Mouse (Mus musculus) limb, embryonic 14.5 days (tissue): ENCODE measurements around the gene Gm21060. TPM values are rescaled to one million over a fixed set of nuclear protein-coding genes. Genes with fewer than 3 reads are reported as not detected.
"Not testable (repeated sequence)": the region's sequence is repeated elsewhere in the genome, so short reads cannot be mapped to it uniquely, and the experiment has no call there.

Experiments
- ATAC-seq: fragments of 200-750 bp; cut with Nextera tagmentation; 2 replicates; pipeline ENCODE4 v1.8.0; 2017; ENCODE audit warnings: low read depth, moderate number of reproducible peaks, moderate TSS enrichment; ENCODE audit not compliant: low FRiP score
- DNase-seq: peaks from one replicate; pipeline ENCODE4 v3.0.0-alpha.2; 2015; ENCODE audit warnings: low spot score
- H3K27ac ChIP-seq: fragments of 300-500 bp; sonication (generic); replicated peaks from 2 replicates; pipeline ENCODE4 v1.5.1; 2014; ENCODE audit warnings: low read depth, mild to moderate bottlenecking, low read length, moderate library complexity, mixed read lengths
- H3K27me3 ChIP-seq: fragments of 300-500 bp; sonication (generic); 2 replicates; pipeline ENCODE4 v1.6.1; 2014; ENCODE audit warnings: low read length, mixed read lengths; ENCODE audit not compliant: control insufficient read depth, insufficient read depth
- H3K36me3 ChIP-seq: fragments of 300-500 bp; sonication (generic); 2 replicates; pipeline ENCODE4 v1.6.1; 2014; ENCODE audit warnings: mild to moderate bottlenecking, low read length, moderate library complexity, mixed read lengths; ENCODE audit not compliant: control insufficient read depth, insufficient read depth
- H3K4me1 ChIP-seq: fragments of 300-500 bp; sonication (generic); 2 replicates; pipeline ENCODE4 v1.6.1; 2014; ENCODE audit warnings: antibody characterized with exemption, low read length, mixed read lengths; ENCODE audit not compliant: control insufficient read depth, insufficient read depth
- H3K4me2 ChIP-seq: fragments of 300-500 bp; sonication (generic); replicated peaks from 2 replicates; pipeline ENCODE4 v1.6.1; 2014; ENCODE audit warnings: low read depth, mild to moderate bottlenecking, low read length, moderate library complexity; ENCODE audit not compliant: severe bottlenecking
- H3K4me3 ChIP-seq: fragments of 300-500 bp; sonication (generic); replicated peaks from 2 replicates; pipeline ENCODE4 v1.5.1; 2014; ENCODE audit warnings: low read length
- H3K9ac ChIP-seq: fragments of 300-500 bp; sonication (generic); 2 replicates; pipeline ENCODE4 v1.6.1; 2014; ENCODE audit warnings: mild to moderate bottlenecking, low read depth, low read length, moderate library complexity; ENCODE audit not compliant: severe bottlenecking
- H3K9me3 ChIP-seq: fragments of 300-500 bp; sonication (generic); 2 replicates; pipeline ENCODE4 v1.6.1; 2016; ENCODE audit warnings: low read length; ENCODE audit not compliant: control insufficient read depth
- POLR2A ChIP-seq: fragments of 200-500 bp; IDR thresholded peaks from 2 replicates; pipeline ENCODE4 v1.8.0; 2012; ENCODE audit warnings: inconsistent platforms, mild to moderate bottlenecking, moderate library complexity, borderline replicate concordance; ENCODE audit not compliant: insufficient read depth, insufficient read length; ENCODE audit errors: extremely low read depth
- WGBS: fragments of 180-500 bp; shearing (Covaris S2); extraction: QIAGEN DNeasy Blood & Tissue Kit; methylation state at CpG from one replicate; pipeline ENCODE4 v1.1.7; 2014; 5-methylcytosine and 5-hydroxymethylcytosine counted together
- polyA plus RNA-seq, 2 experiments: library from polyadenylated mRNA; depleted of rRNA in 1 of 2; stranded (reverse) in 1 of 2; unstranded in 1 of 2; fragments of >200 nt; fragmentation: Nextera tagmentation in 1 of 2; extraction: Ambion mirVana in 1 of 2; gene quantifications; 2 replicates each; pipeline versions ENCODE4 v1.2.1 to v1.2.3; 2012 to 2014

Gm21060 gene
- polyA plus RNA-seq, 2 experiments, result not detected

GRCm38 (mm10) chr19:61256166-61256887 is 40.5 kb downstream of the Gm21060 start:
- no peak overlapping the region for H3K9ac ChIP-seq
- no peak overlapping the region for H3K4me2 ChIP-seq
- H3K9me3 ChIP-seq, result no peaks in the 10 kb centered on the region
- DNase-seq (no peak), ATAC-seq (no peak)
- H3K36me3 ChIP-seq, result no peaks in the 10 kb centered on the region
- no peak overlapping the region for H3K27ac ChIP-seq
- no peak overlapping the region for H3K4me3 ChIP-seq
- 90% methylated on average over 7 of the region's 7 CpGs for WGBS
- TF ChIP-seq POLR2A, result no peak
- no peaks in the 10 kb centered on the region for H3K4me1 ChIP-seq
- H3K27me3 ChIP-seq, result no peaks in the 10 kb centered on the region

- not testable (repeated sequence) for ATAC-seq, H3K4me1 ChIP-seq, H3K9me3 ChIP-seq, H3K27ac ChIP-seq, H3K4me3 ChIP-seq, H3K27me3 ChIP-seq, DNase-seq, H3K36me3 ChIP-seq, H3K4me2 ChIP-seq, H3K9ac ChIP-seq
- 45% methylated on average over 4 of the region's 4 CpGs for WGBS
Observed at GRCm38 (mm10) chr19:61247334-61247733, 49.5 kb downstream of the Gm21060 start.

Other genes with a start within 250 kb of the Gm21060 start
- gene Zfp950, start 156.2 kb downstream of the Gm21060 start, polyA plus RNA-seq (2012; rRNA removed), result 34.9 and 56.3 TPM in 2 replicates
- gene Zfp950, start 156.2 kb downstream of the Gm21060 start, polyA plus RNA-seq (2014; fragmentation: Nextera tagmentation; extraction: Ambion mirVana), result 46.2 and 46.4 TPM in 2 replicates
- 0.06 and 0.08 TPM in 2 replicates for gene Gm7102, start 120.8 kb downstream of the Gm21060 start, polyA plus RNA-seq (2012; rRNA removed)
- gene Gm7102, start 120.8 kb downstream of the Gm21060 start, polyA plus RNA-seq (2014; fragmentation: Nextera tagmentation; extraction: Ambion mirVana), result 0.14 TPM in 1 of 2 replicates, not detected in the other
- gene Gm6020, start 113.2 kb downstream of the Gm21060 start, polyA plus RNA-seq (2012; rRNA removed), result not detected in 2 replicates
- not detected in 2 replicates for gene Gm6020, start 113.2 kb downstream of the Gm21060 start, polyA plus RNA-seq (2014; fragmentation: Nextera tagmentation; extraction: Ambion mirVana)
- 181 and 228 TPM in 2 replicates for gene Csf2ra, start 68.6 kb downstream of the Gm21060 start, polyA plus RNA-seq (2012; rRNA removed)
- gene Csf2ra, start 68.6 kb downstream of the Gm21060 start, polyA plus RNA-seq (2014; fragmentation: Nextera tagmentation; extraction: Ambion mirVana), result 24.1 and 30.1 TPM in 2 replicates